Mouse (Mus musculus) gastrocnemius, adult 2 months (tissue): ENCODE measurements at regions not wholly inside any gene's neighbourhood (a gene's known extent, or its start where the extent isn't known, plus 50 kb on each side); places are given as distances from the start of the nearest gene placed in this dataset.

Experiments
- DNase-seq: peaks from one replicate; pipeline ENCODE4 v3.0.0; 2022
- H3K27ac ChIP-seq: fragments of 200-600 bp; 2 replicates; pipeline ENCODE4 v1.8.1; 2022; ENCODE audit warnings: mild to moderate bottlenecking
- H3K4me3 ChIP-seq: fragments of 200-600 bp; 2 replicates; pipeline ENCODE4 v1.8.1; 2022; ENCODE audit warnings: mild to moderate bottlenecking, moderate library complexity
- CTCF ChIP-seq: fragments of 200-600 bp; IDR thresholded peaks from 2 replicates; pipeline ENCODE4 v1.8.1; 2022; ENCODE audit warnings: antibody characterized with exemption, mild to moderate bottlenecking, moderate library complexity
- intact Hi-C: fragments of 180-260 bp; cut with DNase I; formaldehyde crosslinking; loops from one replicate; pipeline ENCODE4 v1.15.1; 2025

- no peak for DNase-seq
- Histone ChIP-seq H3K4me3 (no peak overlapping the region), H3K27ac (no peak overlapping the region)
- intact Hi-C loops = no loop called here
- no peak for TF ChIP-seq CTCF
Observed at GRCm38 (mm10) chr13:45319646-45320045, 69.9 kb upstream of the Mylip start.

DNA sequence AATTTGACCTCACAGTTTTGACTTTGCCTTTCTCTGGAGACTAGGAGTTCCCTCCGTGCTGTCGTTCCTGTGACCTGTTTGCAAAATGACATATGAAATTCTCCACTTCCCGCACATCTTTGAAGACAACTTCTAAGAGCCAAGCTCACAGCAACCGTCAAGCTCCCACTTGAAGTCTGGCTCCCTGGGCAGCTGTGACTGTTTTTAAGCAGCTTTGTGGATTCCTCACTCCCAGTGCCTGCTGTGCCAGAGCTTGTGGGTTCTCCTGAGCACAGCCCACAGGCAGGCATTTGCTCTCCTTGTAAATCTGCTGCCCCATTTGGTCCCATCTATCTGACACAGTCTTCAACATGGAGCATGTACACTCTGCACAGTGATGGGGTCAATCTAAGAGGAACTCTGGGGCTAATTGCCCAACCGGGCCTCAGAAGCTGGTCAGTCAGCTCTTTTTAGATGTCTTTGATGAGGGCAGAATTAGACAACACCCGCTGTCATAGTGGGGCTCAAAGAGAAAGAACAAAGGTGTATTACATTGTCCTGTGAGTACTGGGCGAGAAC lies 63.7 kb upstream of the Mylip start:
- no peak overlapping the region for H3K4me3 ChIP-seq
- intact Hi-C loops = no loop called here
- no peak overlapping the region for H3K27ac ChIP-seq
- DNase-seq = no peak
- no peak for TF ChIP-seq CTCF

DNA sequence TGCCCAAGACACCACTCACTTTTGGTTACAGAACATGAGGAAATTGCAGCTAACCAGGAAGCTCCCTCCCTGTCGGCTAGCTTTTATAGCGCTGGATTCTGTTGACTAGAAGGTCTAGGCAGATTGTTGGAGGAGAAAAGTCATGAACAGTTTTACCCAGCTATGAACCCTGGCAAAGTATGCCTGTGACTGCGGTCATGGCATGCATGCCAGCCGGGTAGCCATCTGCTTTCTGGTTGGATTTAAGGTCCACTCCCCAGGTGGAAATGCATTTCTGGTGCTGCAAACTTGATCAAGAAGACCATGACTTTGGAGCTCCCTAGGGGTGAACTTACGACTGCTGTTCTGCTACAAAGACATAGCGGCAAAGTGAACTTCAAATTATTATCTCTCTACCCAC lies 62.8 kb upstream of the Mylip start:
- intact Hi-C loops = no loop called here
- no peak for DNase-seq

GRCm38 (mm10) chr13:45330561-45330960 lies 59.0 kb upstream of the Mylip start:
- Histone ChIP-seq H3K27ac (no peak overlapping the region), H3K4me3 (no peak overlapping the region)
- DNase-seq = peak; percentile 68
- no peak for TF ChIP-seq CTCF
- intact Hi-C loops = no loop called here

More for the DNA sequence above, 62.8 kb upstream of the Mylip start:
- TF ChIP-seq CTCF = no peak
- Histone ChIP-seq H3K27ac (no peak overlapping the region), H3K4me3 (no peak overlapping the region)

GRCm38 (mm10) chr13:45332031-45332430 lies 57.5 kb upstream of the Mylip start:
- H3K4me3 ChIP-seq = no peak overlapping the region
- no peak overlapping the region for H3K27ac ChIP-seq
- intact Hi-C loops = no loop called here
- no peak for DNase-seq
- TF ChIP-seq CTCF = no peak

DNA sequence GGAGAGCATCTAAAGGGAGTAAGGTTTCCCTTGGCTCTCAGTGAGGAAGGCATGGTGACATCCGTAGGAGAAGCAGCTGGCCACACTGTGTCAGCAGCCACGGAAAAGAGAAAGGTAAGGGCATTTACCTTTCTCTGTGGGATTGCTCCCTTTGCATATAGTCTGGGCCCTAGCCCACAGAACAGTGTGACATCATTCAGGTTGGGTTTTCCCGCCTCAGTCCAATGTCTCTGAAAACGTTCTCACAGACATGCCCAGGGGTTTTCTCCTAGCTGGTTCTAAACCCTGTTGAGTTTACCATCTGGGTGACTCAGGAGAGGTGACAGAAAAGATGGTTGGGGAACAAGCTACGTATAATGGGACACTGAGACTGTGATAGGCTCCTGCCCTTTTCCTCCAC lies 55.9 kb upstream of the Mylip start:
- DNase-seq = no peak
- H3K27ac ChIP-seq = no peak overlapping the region
- no peak for TF ChIP-seq CTCF
- no peak overlapping the region for H3K4me3 ChIP-seq
- intact Hi-C loops = no loop called here
